16 mouse cellular contexts compared by ENCODE assay signal in genomic region chr4:129139642-129140041, GRCm38 (mm10). TPM values are rescaled to one million over a fixed set of nuclear protein-coding genes. Genes with fewer than 3 reads are reported as not detected.
A peak's percentile ranks its signal among the peaks of the same experiment; 100 is the strongest.
DNase-seq lines count a peak whose midpoint lies in the region; ATAC-seq and TF ChIP-seq lines count a peak whose summit lies in the region.
"Had no signal": no experiment of that assay in that cellular context is flagged by ENCODE, and none has a peak within 500 bp of the region (broad histone marks: within the 10 kb centered on the region; RNA-seq: fewer than 3 reads in every experiment).

No protein-coding gene starts in this region.

- H3K9me3 ChIP-seq in heart, embryonic 10.5 days, result no peaks in the 10 kb centered on the region
- H3K9me3 ChIP-seq in stomach, embryonic 14.5 days (ENCODE audit: control insufficient read depth, low read depth, low read length), result no peaks in the 10 kb centered on the region
- no peaks in the 10 kb centered on the region for H3K9me3 ChIP-seq in stomach, postnatal 0 days (ENCODE audit: control insufficient read depth, low read length)
- no peaks in the 10 kb centered on the region for H3K9me3 ChIP-seq in liver, embryonic 14.5 days (ENCODE audit: control insufficient read depth, low read length)
- H3K9me3 ChIP-seq in lung, postnatal 0 days (ENCODE audit: low read length), result no peaks in the 10 kb centered on the region
- H3K9me3 ChIP-seq in hindbrain, embryonic 12.5 days (replicated peaks), result no peaks in the 10 kb centered on the region
- H3K9me3 ChIP-seq: forebrain, embryonic 12.5 days had no signal

- H3K4me2 ChIP-seq in stomach, embryonic 14.5 days (replicated peaks; ENCODE audit: low read depth, low read length), result no peak overlapping the region
- H3K4me2 ChIP-seq in stomach, postnatal 0 days (replicated peaks; ENCODE audit: low read depth), result no peak overlapping the region
- H3K4me2 ChIP-seq in liver, embryonic 14.5 days (ENCODE audit: low read depth), result peak overlapping the region; percentile 48
- H3K4me2 ChIP-seq in lung, postnatal 0 days (replicated peaks; ENCODE audit: low read depth, low read length), result no peak overlapping the region
- H3K4me2 ChIP-seq in hindbrain, embryonic 12.5 days (replicated peaks), result no peak overlapping the region
- H3K4me2 ChIP-seq: forebrain, embryonic 12.5 days had no signal

- 52% methylated on average over 5 of the region's 5 CpGs for WGBS in heart, embryonic 10.5 days
- WGBS in stomach, embryonic 14.5 days, result 85% methylated on average over 5 of the region's 5 CpGs
- 75% methylated on average over 5 of the region's 5 CpGs for WGBS in stomach, postnatal 0 days
- 10% methylated on average over 5 of the region's 5 CpGs for WGBS in liver, embryonic 14.5 days (ENCODE audit: insufficient replicate concordance)
- WGBS in lung, postnatal 0 days, result 81% methylated on average over 5 of the region's 5 CpGs
- WGBS in hindbrain, embryonic 12.5 days, result 89% methylated on average over 5 of the region's 5 CpGs

- H3K27me3 ChIP-seq in heart, embryonic 10.5 days (ENCODE audit: insufficient read depth, poor library complexity, severe bottlenecking), result peaks cover 56% of the 10 kb centered on the region
- H3K27me3 ChIP-seq in stomach, embryonic 14.5 days (ENCODE audit: control insufficient read depth, insufficient read depth, low read length), result peaks cover 5% of the 10 kb centered on the region; the same call in 1 of the 2 replicates
- H3K27me3 ChIP-seq in stomach, postnatal 0 days (ENCODE audit: control insufficient read depth, insufficient read depth, low read length), result no peaks in the 10 kb centered on the region
- H3K27me3 ChIP-seq in liver, embryonic 14.5 days (ENCODE audit: control insufficient read depth, insufficient read depth, low read length), result peaks cover 34% of the 10 kb centered on the region
- peaks cover 15% of the 10 kb centered on the region; the same call in 1 of the 2 replicates for H3K27me3 ChIP-seq in lung, postnatal 0 days (replicated peaks; ENCODE audit: insufficient read depth, low read length)
- peaks cover 45% of the 10 kb centered on the region for H3K27me3 ChIP-seq in hindbrain, embryonic 12.5 days

- H3K27ac ChIP-seq in heart, embryonic 10.5 days, result no peak overlapping the region
- H3K27ac ChIP-seq in stomach, embryonic 14.5 days (ENCODE audit: low read length), result no peak overlapping the region
- H3K27ac ChIP-seq in stomach, postnatal 0 days (replicated peaks), result no peak overlapping the region
- peak overlapping the region; percentile 72 for H3K27ac ChIP-seq in liver, embryonic 14.5 days
- no peak overlapping the region for H3K27ac ChIP-seq in lung, postnatal 0 days (ENCODE audit: low read length)
- H3K27ac ChIP-seq in hindbrain, embryonic 12.5 days, result no peak overlapping the region
- H3K27ac ChIP-seq: forebrain, embryonic 12.5 days; heart, adult 2 months; hindbrain, postnatal 0 days had no signal

- H3K36me3 ChIP-seq in heart, embryonic 10.5 days, result peaks cover 19% of the 10 kb centered on the region
- no peaks in the 10 kb centered on the region for H3K36me3 ChIP-seq in stomach, embryonic 14.5 days (ENCODE audit: control insufficient read depth, insufficient read depth, low read length)
- no peaks in the 10 kb centered on the region for H3K36me3 ChIP-seq in stomach, postnatal 0 days (ENCODE audit: control insufficient read depth, insufficient read depth, low read length)
- H3K36me3 ChIP-seq in liver, embryonic 14.5 days (replicated peaks; ENCODE audit: control insufficient read depth, insufficient read depth, low read depth), result no peaks in the 10 kb centered on the region
- no peaks in the 10 kb centered on the region for H3K36me3 ChIP-seq in lung, postnatal 0 days (ENCODE audit: insufficient read depth, low read length)
- H3K36me3 ChIP-seq in hindbrain, embryonic 12.5 days, result no peaks in the 10 kb centered on the region
- H3K36me3 ChIP-seq: forebrain, embryonic 12.5 days had no signal

- ATAC-seq in stomach, embryonic 14.5 days (ENCODE audit: insufficient number of reproducible peaks, insufficient read depth, low FRiP score, low read depth), result peak; percentile 12; the same call in 1 of the 2 replicates
- ATAC-seq in stomach, postnatal 0 days (ENCODE audit: low FRiP score, low TSS enrichment), result no peak
- peak; percentile 89 for ATAC-seq in liver, embryonic 14.5 days (ENCODE audit: insufficient read depth)
- no peak for ATAC-seq in lung, postnatal 0 days
- ATAC-seq in hindbrain, embryonic 12.5 days (ENCODE audit: low FRiP score), result no peak
- ATAC-seq: hindbrain, postnatal 0 days had no signal

- DNase-seq in heart, embryonic 10.5 days (ENCODE audit: low spot score), result peak; percentile 83
- DNase-seq in heart, postnatal 4 days, result no peak
- DNase-seq in stomach, postnatal 0 days (ENCODE audit: low spot score), result no peak
- DNase-seq in liver, embryonic 14.5 days (ENCODE audit: low read depth in 3 of 3, low spot score in 3 of 3), result peak; percentile 75 to 76 (median 75)
- DNase-seq in lung, postnatal 0 days (ENCODE audit: low spot score), result no peak
- no peak for DNase-seq in gastrocnemius, postnatal 10 days
- DNase-seq: adrenal gland, postnatal 10 days; heart, adult 2 months; layer of hippocampus, adult 9-11 months; left cerebral cortex, postnatal 4 days; thymus, postnatal 14 days had no signal

- no peak for TF ChIP-seq EP300 in stomach, postnatal 0 days (optimal IDR thresholded peaks at IDR 0.05)
- TF ChIP-seq EP300 in liver, embryonic 14.5 days (IDR thresholded peaks at IDR 0.05; ENCODE audit: low read depth), result peak; percentile 76
- no peak for TF ChIP-seq EP300 in lung, postnatal 0 days (IDR thresholded peaks at IDR 0.05)

- TF ChIP-seq CTCF in stomach, postnatal 0 days (IDR thresholded peaks at IDR 0.05; ENCODE audit: low read depth), result no peak
- no peak for TF ChIP-seq CTCF in liver, embryonic 14.5 days (IDR thresholded peaks at IDR 0.05; ENCODE audit: low read depth)
- TF ChIP-seq CTCF in lung, postnatal 0 days (IDR thresholded peaks at IDR 0.05), result no peak

- no peak overlapping the region for H3K9ac ChIP-seq in stomach, embryonic 14.5 days (replicated peaks; ENCODE audit: low read depth, low read length)
- no peak overlapping the region for H3K9ac ChIP-seq in stomach, postnatal 0 days (ENCODE audit: low read length)
- H3K9ac ChIP-seq in liver, embryonic 14.5 days (replicated peaks), result peak overlapping the region; percentile 49
- H3K9ac ChIP-seq in lung, postnatal 0 days (replicated peaks; ENCODE audit: low read depth), result no peak overlapping the region
- no peak overlapping the region for H3K9ac ChIP-seq in hindbrain, embryonic 12.5 days
- H3K9ac ChIP-seq: forebrain, embryonic 12.5 days had no signal

- peaks cover 66% of the 10 kb centered on the region for H3K4me1 ChIP-seq in heart, embryonic 10.5 days
- 0 out of 2 replicates have a peak, but pooled peaks cover 8% of the 10 kb centered on the region for H3K4me1 ChIP-seq in stomach, embryonic 14.5 days (ENCODE audit: control insufficient read depth, insufficient read depth, low read length)
- peaks cover 6% of the 10 kb centered on the region; the same call in 1 of the 2 replicates for H3K4me1 ChIP-seq in stomach, postnatal 0 days (replicated peaks; ENCODE audit: control insufficient read depth, insufficient read depth)
- H3K4me1 ChIP-seq in liver, embryonic 14.5 days (replicated peaks; ENCODE audit: control insufficient read depth in 2 of 2, insufficient read depth in 2 of 2, low read length in 1 of 2), result peaks cover 33 to 42% of the 10 kb centered on the region in 2 experiments
- 0 out of 2 replicates have a peak, but pooled peaks cover 9% of the 10 kb centered on the region for H3K4me1 ChIP-seq in lung, postnatal 0 days (ENCODE audit: insufficient read depth, low read depth, low read length)
- H3K4me1 ChIP-seq in hindbrain, embryonic 12.5 days, result peaks cover 26% of the 10 kb centered on the region

- H3K4me3 ChIP-seq in heart, embryonic 10.5 days, result no peak overlapping the region
- H3K4me3 ChIP-seq in stomach, embryonic 14.5 days (ENCODE audit: low read depth, low read length), result no peak overlapping the region
- H3K4me3 ChIP-seq in stomach, postnatal 0 days (ENCODE audit: low read depth, low read length), result no peak overlapping the region
- peak overlapping the region; percentile 4 to 11; a peak in 2 of 4 replicates for H3K4me3 ChIP-seq in liver, embryonic 14.5 days (ENCODE audit: insufficient read depth in 1 of 2, low read depth in 2 of 2, low read length in 2 of 2)
- H3K4me3 ChIP-seq in lung, postnatal 0 days (ENCODE audit: low read depth, low read length), result no peak overlapping the region
- no peak overlapping the region for H3K4me3 ChIP-seq in hindbrain, embryonic 12.5 days
- H3K4me3 ChIP-seq: forebrain, embryonic 12.5 days; heart, adult 2 months had no signal

RNA-seq across cellular contexts. Expression of gene Fndc5, which starts 2.8 kb away (rescaled TPM):
- 3.3 and 3.9 TPM in 2 replicates for polyA plus RNA-seq in heart, embryonic 10.5 days (2016; fragmentation: Nextera tagmentation; extraction: Ambion mirVana)
- total RNA-seq in heart, postnatal 4 days (2021), result 100 to 1,000 TPM; 101 to 105 TPM
- 1.4 TPM in 2 replicates for polyA plus RNA-seq in stomach, embryonic 14.5 days (2014; fragmentation: Nextera tagmentation; extraction: Ambion mirVana)
- 2.0 and 2.4 TPM in 2 replicates for polyA plus RNA-seq in stomach, postnatal 0 days (2015; fragmentation: Nextera tagmentation; extraction: Ambion mirVana)
- polyA plus RNA-seq in liver, embryonic 14.5 days (2012; rRNA removed), result 0.36 and 0.56 TPM in 2 replicates
- 0.30 and 0.99 TPM in 2 replicates for polyA plus RNA-seq in liver, embryonic 14.5 days (2014; fragmentation: Nextera tagmentation; extraction: Ambion mirVana)
- 7.6 and 9.7 TPM in 2 replicates for polyA plus RNA-seq in lung, postnatal 0 days (2015; fragmentation: Nextera tagmentation; extraction: Ambion mirVana)
- 3.9 and 6.2 TPM in 2 replicates for polyA plus RNA-seq in hindbrain, embryonic 12.5 days (2016; fragmentation: Nextera tagmentation; extraction: Ambion mirVana)
- total RNA-seq in gastrocnemius, postnatal 10 days (2021), result 10 to 100 TPM; 33.6 to 37.4 TPM

RNA-seq across cellular contexts. Expression of gene Hpca, which starts 17.8 kb away (rescaled TPM):
- polyA plus RNA-seq in heart, embryonic 10.5 days (2016; fragmentation: Nextera tagmentation; extraction: Ambion mirVana), result 1.4 TPM in 1 of 2 replicates, not detected in the other
- total RNA-seq in heart, postnatal 4 days (2021), result under 1 TPM; 0.25 to 0.69 TPM
- polyA plus RNA-seq in stomach, embryonic 14.5 days (2014; fragmentation: Nextera tagmentation; extraction: Ambion mirVana), result 1.1 and 2.0 TPM in 2 replicates
- 0.91 and 0.99 TPM in 2 replicates for polyA plus RNA-seq in stomach, postnatal 0 days (2015; fragmentation: Nextera tagmentation; extraction: Ambion mirVana)
- 2.0 and 2.1 TPM in 2 replicates for polyA plus RNA-seq in liver, embryonic 14.5 days (2012; rRNA removed)
- 0.23 and 0.28 TPM in 2 replicates for polyA plus RNA-seq in liver, embryonic 14.5 days (2014; fragmentation: Nextera tagmentation; extraction: Ambion mirVana)
- polyA plus RNA-seq in lung, postnatal 0 days (2015; fragmentation: Nextera tagmentation; extraction: Ambion mirVana), result 0.51 and 1.1 TPM in 2 replicates
- 8.8 and 12.1 TPM in 2 replicates for polyA plus RNA-seq in hindbrain, embryonic 12.5 days (2016; fragmentation: Nextera tagmentation; extraction: Ambion mirVana)
- total RNA-seq in gastrocnemius, postnatal 10 days (2021), result 1 to 10 TPM in 1 of 2 experiments, under 1 TPM in 1; 0.68 to 1.1 TPM

RNA-seq across cellular contexts. Expression of gene Tmem54, which starts 34.3 kb away (rescaled TPM):
- polyA plus RNA-seq in heart, embryonic 10.5 days (2016; fragmentation: Nextera tagmentation; extraction: Ambion mirVana), result 1.1 and 5.6 TPM in 2 replicates
- total RNA-seq in heart, postnatal 4 days (2021), result not detected
- 20.9 and 22.6 TPM in 2 replicates for polyA plus RNA-seq in stomach, embryonic 14.5 days (2014; fragmentation: Nextera tagmentation; extraction: Ambion mirVana)
- polyA plus RNA-seq in stomach, postnatal 0 days (2015; fragmentation: Nextera tagmentation; extraction: Ambion mirVana), result 106 and 115 TPM in 2 replicates
- polyA plus RNA-seq in liver, embryonic 14.5 days (2012; rRNA removed), result 1.2 and 1.4 TPM in 2 replicates
- 1.1 and 1.3 TPM in 2 replicates for polyA plus RNA-seq in liver, embryonic 14.5 days (2014; fragmentation: Nextera tagmentation; extraction: Ambion mirVana)
- polyA plus RNA-seq in lung, postnatal 0 days (2015; fragmentation: Nextera tagmentation; extraction: Ambion mirVana), result 2.4 and 2.9 TPM in 2 replicates
- 1.1 and 1.7 TPM in 2 replicates for polyA plus RNA-seq in hindbrain, embryonic 12.5 days (2016; fragmentation: Nextera tagmentation; extraction: Ambion mirVana)
- total RNA-seq in gastrocnemius, postnatal 10 days (2021), result not detected
- total RNA-seq: adrenal gland, postnatal 10 days; heart, adult 2 months; heart, postnatal 10 days; hindbrain, postnatal 0 days; left cerebral cortex, postnatal 4 days had no signal

RNA-seq across cellular contexts. Expression of gene S100pbp, which starts 49.9 kb away (rescaled TPM):
- 19.9 and 20.1 TPM in 2 replicates for polyA plus RNA-seq in heart, embryonic 10.5 days (2016; fragmentation: Nextera tagmentation; extraction: Ambion mirVana)
- 10 to 100 TPM; 22.5 to 24.2 TPM for total RNA-seq in heart, postnatal 4 days (2021)
- 18.2 and 20.3 TPM in 2 replicates for polyA plus RNA-seq in stomach, embryonic 14.5 days (2014; fragmentation: Nextera tagmentation; extraction: Ambion mirVana)
- 3.7 and 4.5 TPM in 2 replicates for polyA plus RNA-seq in stomach, postnatal 0 days (2015; fragmentation: Nextera tagmentation; extraction: Ambion mirVana)
- 12.2 and 12.5 TPM in 2 replicates for polyA plus RNA-seq in liver, embryonic 14.5 days (2012; rRNA removed)
- 4.5 and 4.8 TPM in 2 replicates for polyA plus RNA-seq in liver, embryonic 14.5 days (2014; fragmentation: Nextera tagmentation; extraction: Ambion mirVana)
- polyA plus RNA-seq in lung, postnatal 0 days (2015; fragmentation: Nextera tagmentation; extraction: Ambion mirVana), result 7.3 and 7.5 TPM in 2 replicates
- 23.2 and 26.7 TPM in 2 replicates for polyA plus RNA-seq in hindbrain, embryonic 12.5 days (2016; fragmentation: Nextera tagmentation; extraction: Ambion mirVana)
- 10 to 100 TPM in 1 of 2 experiments, 1 to 10 TPM in 1; 8.3 to 13.3 TPM for total RNA-seq in gastrocnemius, postnatal 10 days (2021)

RNA-seq across cellular contexts. Expression of gene Yars, which starts 49.9 kb away (rescaled TPM):
- 75.8 and 84.8 TPM in 2 replicates for polyA plus RNA-seq in heart, embryonic 10.5 days (2016; fragmentation: Nextera tagmentation; extraction: Ambion mirVana)
- total RNA-seq in heart, postnatal 4 days (2021), result 10 to 100 TPM; 44.7 to 45.0 TPM
- 81.6 and 84.6 TPM in 2 replicates for polyA plus RNA-seq in stomach, embryonic 14.5 days (2014; fragmentation: Nextera tagmentation; extraction: Ambion mirVana)
- polyA plus RNA-seq in stomach, postnatal 0 days (2015; fragmentation: Nextera tagmentation; extraction: Ambion mirVana), result 41.3 and 44.2 TPM in 2 replicates
- polyA plus RNA-seq in liver, embryonic 14.5 days (2012; rRNA removed), result 17.3 and 28.7 TPM in 2 replicates
- polyA plus RNA-seq in liver, embryonic 14.5 days (2014; fragmentation: Nextera tagmentation; extraction: Ambion mirVana), result 53.2 and 59.8 TPM in 2 replicates
- 26.4 and 27.1 TPM in 2 replicates for polyA plus RNA-seq in lung, postnatal 0 days (2015; fragmentation: Nextera tagmentation; extraction: Ambion mirVana)
- polyA plus RNA-seq in hindbrain, embryonic 12.5 days (2016; fragmentation: Nextera tagmentation; extraction: Ambion mirVana), result 98.1 and 104 TPM in 2 replicates
- 10 to 100 TPM; 35.5 to 48.5 TPM for total RNA-seq in gastrocnemius, postnatal 10 days (2021)

Comparison
In these comparisons a context has a peak if more than half of its experiments do, and no peak if none do; other contexts are left out.
1. DNase-seq: peak in heart, embryonic 10.5 days (single experiment) and liver, embryonic 14.5 days (3 of 3); none in heart, postnatal 4 days (single experiment), stomach, postnatal 0 days (single experiment), lung, postnatal 0 days (single experiment) and gastrocnemius, postnatal 10 days (single experiment).
2. ATAC-seq: peak in stomach, embryonic 14.5 days (single experiment) and liver, embryonic 14.5 days (single experiment); none in stomach, postnatal 0 days (single experiment), lung, postnatal 0 days (single experiment) and hindbrain, embryonic 12.5 days (single experiment).
3. H3K4me3 ChIP-seq: peak in liver, embryonic 14.5 days (2 of 2); none in heart, embryonic 10.5 days (single experiment), stomach, embryonic 14.5 days (single experiment), stomach, postnatal 0 days (single experiment), lung, postnatal 0 days (single experiment) and hindbrain, embryonic 12.5 days (single experiment).